Mouse (Mus musculus) cerebellum, adult 2 months (tissue): ENCODE measurements around the gene Blnk. TPM values are rescaled to one million over a fixed set of nuclear protein-coding genes. Genes with fewer than 3 reads are reported as not detected.
A peak's percentile ranks its signal among the peaks of the same experiment; 100 is the strongest.

ENCODE experiments used
- DNase-seq, 2 experiments: peaks; one replicate each; pipeline ENCODE4 v3.0.0; 2021
- H3K27ac ChIP-seq: fragments of 200-500 bp; 2 replicates; pipeline ENCODE4 v1.5.1; 2012; ENCODE audit warnings: low read length, control low read depth, inconsistent platforms; ENCODE audit not compliant: insufficient read depth
- H3K27me3 ChIP-seq: fragments of 200-500 bp; 2 replicates; pipeline ENCODE4 v1.6.1; 2012; ENCODE audit warnings: inconsistent platforms, mild to moderate bottlenecking, low read length, moderate library complexity; ENCODE audit not compliant: control insufficient read depth, insufficient read depth
- H3K4me1 ChIP-seq: fragments of 200-500 bp; 2 replicates; pipeline ENCODE4 v1.6.1; 2011; ENCODE audit warnings: low read length; ENCODE audit not compliant: control insufficient read depth, insufficient read depth
- H3K4me3 ChIP-seq: fragments of 200-500 bp; replicated peaks from 2 replicates; pipeline ENCODE3; 2011; ENCODE audit warnings: mild to moderate bottlenecking, low read depth, low read length, control low read depth; ENCODE audit not compliant: insufficient read depth
- CTCF ChIP-seq: fragments of 200-500 bp; IDR thresholded peaks from 2 replicates; pipeline ENCODE4 v1.5.1; 2011; ENCODE audit warnings: low read depth, mild to moderate bottlenecking, control low read depth, low read length, moderate library complexity, borderline replicate concordance; ENCODE audit not compliant: insufficient read depth
- POLR2A ChIP-seq: fragments of 200-500 bp; IDR thresholded peaks from 2 replicates; pipeline ENCODE4 v1.6.1; 2011; ENCODE audit warnings: low read length, control low read depth, borderline replicate concordance; ENCODE audit not compliant: insufficient read depth
- WGBS: fragments of 180-500 bp; shearing (Covaris S2); methylation state at CpG from one replicate; pipeline ENCODE4 v1.1.7; 2018; 5-methylcytosine and 5-hydroxymethylcytosine counted together
- polyA plus RNA-seq: library from polyadenylated mRNA; depleted of rRNA; stranded (reverse); fragments of >200 nt; gene quantifications from 2 replicates; pipeline ENCODE4 v1.2.3, GENCODE M21; 2012; rRNA removed

Gene Blnk
- polyA plus RNA-seq, 1 experiment: 0.92 TPM

- no peak for DNase-seq
- TF ChIP-seq CTCF (no peak), POLR2A (no peak)
Measured at GRCm38 (mm10) chr19:40894071-40894506, 100.2 kb downstream of the Blnk start.

DNA sequence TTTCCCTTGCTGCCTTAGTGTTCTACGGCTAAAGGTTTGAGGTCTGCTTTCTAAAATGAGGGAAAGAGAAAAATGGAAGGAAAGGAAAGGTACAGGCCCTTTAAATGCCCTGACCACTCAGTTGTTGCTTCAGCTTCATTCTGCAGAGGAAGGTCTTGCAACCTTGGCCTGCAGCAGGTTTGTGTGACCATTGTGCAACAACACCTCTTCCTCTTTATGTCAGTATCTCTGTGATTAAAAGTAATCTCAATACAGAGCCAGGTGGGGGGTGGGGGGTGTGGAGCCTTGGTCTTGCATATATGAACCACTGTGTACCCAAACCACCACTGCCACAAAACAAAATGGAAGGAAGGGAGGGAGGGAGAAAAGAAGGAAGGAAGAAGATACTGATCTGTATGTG is 105.4 kb downstream of the Blnk start:
- Histone ChIP-seq H3K27me3 (no peaks in the 10 kb centered on the region; the same call in 1 of the 2 replicates), H3K4me3 (no peak overlapping the region), H3K4me1 (no peaks in the 10 kb centered on the region), H3K27ac (no peak overlapping the region)
- 94% methylated on average over 1 of the region's 1 CpGs for whole genome bisulfite sequencing
- TF ChIP-seq POLR2A (no peak), CTCF (no peak)
- no peak for DNase-seq

More at GRCm38 (mm10) chr19:40894071-40894506, 100.2 kb downstream of the Blnk start:
- H3K4me3 ChIP-seq: peak overlapping the region; percentile 97
- WGBS: 38% methylated on average over 21 of the region's 21 CpGs
- no peaks in the 10 kb centered on the region for H3K27me3 ChIP-seq
- no peaks in the 10 kb centered on the region for H3K4me1 ChIP-seq
- H3K27ac ChIP-seq: peak overlapping the region; percentile 91

DNA sequence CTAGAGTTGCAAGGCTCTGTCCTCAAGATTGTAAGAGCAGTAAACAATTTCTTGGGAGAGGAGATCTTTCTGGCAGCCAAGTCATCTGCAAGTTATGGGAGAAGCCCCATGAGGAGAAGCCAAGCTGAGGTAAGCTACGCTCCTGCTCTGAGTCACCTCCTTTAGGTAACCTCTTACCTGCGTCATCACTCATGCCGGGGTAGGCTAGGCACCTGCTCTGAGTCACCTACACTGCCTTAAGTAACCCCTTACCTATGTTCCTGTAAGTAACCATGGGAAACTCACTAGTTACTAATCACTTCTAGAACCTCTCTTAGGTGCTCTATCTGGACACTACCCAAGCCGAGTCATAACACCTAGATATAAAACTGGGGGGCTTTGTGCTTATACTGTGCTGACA is 112.6 kb downstream of the Blnk start:
- TF ChIP-seq POLR2A (no peak), CTCF (no peak)
- H3K27me3 ChIP-seq: no peaks in the 10 kb centered on the region; the same call in 1 of the 2 replicates

More for the DNA sequence above, 112.6 kb downstream of the Blnk start:
- Histone ChIP-seq H3K27ac (no peak overlapping the region), H3K4me1 (no peaks in the 10 kb centered on the region), H3K4me3 (no peak overlapping the region)
- no peak for DNase-seq
- WGBS: 89% methylated on average over 4 of the region's 4 CpGs

Other genes starting within 250 kb of the Blnk start
- gene Cc2d2b, start 245.8 kb downstream of the Blnk start, polyA plus RNA-seq: 0.07 TPM in 1 of 2 replicates, not detected in the other
- gene Ccnj, start 163.3 kb downstream of the Blnk start, polyA plus RNA-seq: 8.4 and 8.7 TPM in 2 replicates
- 4.7 and 5.2 TPM in 2 replicates for gene Zfp518a, start 99.8 kb downstream of the Blnk start, polyA plus RNA-seq
- 0.05 TPM in 1 of 2 replicates, not detected in the other for gene Dntt, start 34.7 kb upstream of the Blnk start, polyA plus RNA-seq
- gene Opalin, start 82.6 kb upstream of the Blnk start, polyA plus RNA-seq: 38.2 and 46.0 TPM in 2 replicates
- 0.90 and 1.0 TPM in 2 replicates for gene Tll2, start 212.3 kb upstream of the Blnk start, polyA plus RNA-seq